Mouse (Mus musculus) layer of hippocampus, adult 8-10 months (tissue): ENCODE data around the gene Hspa1l. TPM values are rescaled to one million over a fixed set of nuclear protein-coding genes. Genes with fewer than 3 reads are reported as not detected.
"Not testable (repeated sequence)": the region's sequence is repeated elsewhere in the genome, so short reads cannot be mapped to it uniquely, and the experiment has no call there.

Source experiments
- DNase-seq, 2 experiments: peaks; one replicate each; pipeline ENCODE4 v3.0.0; 2022; ENCODE audit warnings: low spot score in 2 of 2
- total RNA-seq, 4 experiments: library from RNA; stranded (reverse); gene quantifications; 2 replicates each; pipeline ENCODE4 v1.2.4; 2022

Hspa1l gene
- total RNA-seq = under 1 TPM; 0.23 to 0.45 (median 0.31) TPM

DNA sequence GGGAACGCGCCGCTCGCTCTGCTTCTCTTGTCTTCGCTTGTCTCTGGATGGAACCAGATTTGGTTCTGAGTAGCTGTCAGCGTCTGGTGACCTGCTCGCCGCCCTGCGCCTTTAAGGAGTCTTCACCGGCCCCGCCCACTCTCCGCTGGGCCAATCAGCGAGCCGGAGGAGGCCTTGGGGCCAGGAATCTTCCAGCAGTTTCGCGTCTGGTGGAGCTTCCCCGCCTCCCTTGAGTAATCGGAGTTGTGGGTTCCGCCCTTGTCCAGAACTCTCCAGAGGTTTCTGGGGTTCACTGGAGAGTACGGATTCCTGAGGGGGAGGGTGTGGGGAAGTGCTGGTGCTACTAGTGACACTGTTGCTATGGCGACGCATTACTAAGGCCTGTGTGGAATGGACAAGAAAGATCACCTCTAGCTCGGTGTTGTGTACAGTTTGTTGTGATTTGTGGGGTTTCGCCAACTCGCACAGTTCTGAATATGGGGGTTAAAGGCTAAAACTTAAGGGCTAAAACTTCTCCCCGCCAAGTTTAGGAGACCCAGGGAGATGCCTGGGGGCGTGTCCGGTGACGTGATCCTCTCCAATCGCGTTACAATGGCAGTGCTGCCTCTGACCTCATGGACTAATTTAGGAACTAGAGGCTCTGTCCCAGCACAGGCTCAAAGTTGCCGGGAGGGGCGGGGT is at the start of gene Hspa1l, which contains the start of gene Hspa1a:
Hspa1l (plus strand) TSS at position 635 of the 681 bp plus-strand sequence.
Hspa1a (minus strand) TSS at position 88 of the 681 bp plus-strand sequence.
- DNase-seq = peak; percentile 79

DNA sequence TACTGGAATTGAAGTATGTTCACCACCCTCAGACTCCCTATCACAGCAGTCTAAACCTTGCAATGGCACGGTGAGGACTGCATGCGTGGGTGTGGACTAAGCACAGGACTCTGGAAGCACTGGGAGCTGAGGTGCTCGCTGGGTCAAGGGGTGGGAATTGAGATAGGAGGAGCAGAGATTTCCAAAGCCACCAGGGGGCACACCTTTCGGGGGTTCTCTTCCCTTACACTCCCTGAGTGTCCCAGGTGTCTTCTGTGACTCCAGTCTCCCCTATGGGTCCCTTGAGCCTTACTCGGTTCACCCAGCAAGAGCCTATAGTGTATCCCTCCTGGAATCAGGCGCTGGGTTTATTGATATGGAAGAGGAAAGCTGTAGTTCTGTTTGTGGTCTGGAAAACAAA is 49.6 kb upstream of the Hspa1l start:
- no peak for DNase-seq

DNA sequence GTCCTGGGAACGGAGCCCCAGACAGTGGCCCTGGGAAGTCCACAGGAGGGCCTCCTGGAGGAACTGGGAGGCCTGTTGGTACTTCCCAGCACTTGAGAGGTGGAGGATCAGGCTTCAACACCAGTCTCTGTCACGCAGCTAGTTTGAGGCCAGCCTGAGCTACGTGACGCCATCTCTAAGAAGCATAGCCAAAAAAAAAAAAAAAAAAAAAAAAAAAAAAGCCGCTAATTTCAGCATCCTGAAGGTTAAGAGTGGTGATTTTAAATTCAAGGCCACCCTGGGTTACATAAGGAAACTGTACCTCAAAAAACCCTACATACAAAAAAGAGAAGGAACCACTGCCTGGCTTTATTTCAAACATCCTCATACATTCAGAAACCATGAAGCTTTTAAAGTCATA is 48.2 kb upstream of the Hspa1l start:
- no peak for DNase-seq

DNA sequence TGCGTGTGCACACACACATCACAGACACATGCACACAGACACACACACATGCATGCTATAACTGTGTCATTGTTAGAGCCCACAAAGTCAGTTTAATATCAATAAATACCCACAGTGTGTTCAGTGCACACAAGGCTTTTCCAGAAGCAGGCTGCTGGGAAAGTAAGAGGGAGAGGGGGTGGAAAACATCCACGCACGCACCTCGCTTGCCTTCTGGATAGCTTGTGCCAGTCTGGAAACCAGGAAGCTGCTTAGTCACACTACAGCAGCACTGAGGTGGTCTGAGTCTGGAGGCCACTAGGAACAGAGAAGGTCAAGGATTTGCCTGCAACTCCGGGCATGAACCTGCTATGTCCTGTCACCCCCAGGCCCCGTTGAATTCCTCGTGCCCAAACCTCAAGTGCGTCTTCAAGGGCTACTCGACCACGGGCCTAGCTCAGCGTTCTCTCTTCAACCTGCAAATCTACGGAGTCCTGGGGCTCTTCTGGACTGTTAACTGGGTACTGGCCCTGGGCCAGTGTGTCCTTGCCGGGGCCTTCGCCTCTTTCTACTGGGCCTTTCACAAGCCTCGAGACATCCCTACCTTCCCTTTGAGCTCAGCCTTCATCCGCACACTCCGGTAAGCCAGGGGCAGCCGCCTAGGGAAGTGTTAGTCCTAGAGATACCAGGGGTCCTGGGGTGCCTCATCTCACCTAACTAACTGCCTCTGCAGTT is 45.0 kb upstream of the Hspa1l start:
- DNase-seq = peak in 1 of 2 experiments; percentile 32

DNA sequence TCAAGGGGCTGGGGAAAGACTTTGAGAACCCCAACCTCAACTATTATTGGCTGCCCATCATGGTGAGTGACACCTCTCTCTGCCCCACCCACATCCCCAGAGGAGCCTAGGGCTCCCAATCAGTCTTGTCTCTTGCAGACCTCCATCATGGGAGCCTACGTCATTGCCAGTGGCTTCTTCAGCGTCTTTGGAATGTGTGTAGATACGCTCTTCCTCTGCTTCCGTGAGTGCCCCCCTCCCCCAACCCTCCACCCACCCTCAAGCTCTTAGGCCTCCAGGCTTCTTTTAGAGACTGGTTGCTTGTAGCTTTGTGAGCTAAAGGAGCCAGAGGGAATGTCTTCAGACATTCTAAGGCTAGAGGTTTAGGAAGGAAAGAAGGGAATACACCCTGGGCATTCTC is 43.7 kb upstream of the Hspa1l start:
- DNase-seq = no peak

DNA sequence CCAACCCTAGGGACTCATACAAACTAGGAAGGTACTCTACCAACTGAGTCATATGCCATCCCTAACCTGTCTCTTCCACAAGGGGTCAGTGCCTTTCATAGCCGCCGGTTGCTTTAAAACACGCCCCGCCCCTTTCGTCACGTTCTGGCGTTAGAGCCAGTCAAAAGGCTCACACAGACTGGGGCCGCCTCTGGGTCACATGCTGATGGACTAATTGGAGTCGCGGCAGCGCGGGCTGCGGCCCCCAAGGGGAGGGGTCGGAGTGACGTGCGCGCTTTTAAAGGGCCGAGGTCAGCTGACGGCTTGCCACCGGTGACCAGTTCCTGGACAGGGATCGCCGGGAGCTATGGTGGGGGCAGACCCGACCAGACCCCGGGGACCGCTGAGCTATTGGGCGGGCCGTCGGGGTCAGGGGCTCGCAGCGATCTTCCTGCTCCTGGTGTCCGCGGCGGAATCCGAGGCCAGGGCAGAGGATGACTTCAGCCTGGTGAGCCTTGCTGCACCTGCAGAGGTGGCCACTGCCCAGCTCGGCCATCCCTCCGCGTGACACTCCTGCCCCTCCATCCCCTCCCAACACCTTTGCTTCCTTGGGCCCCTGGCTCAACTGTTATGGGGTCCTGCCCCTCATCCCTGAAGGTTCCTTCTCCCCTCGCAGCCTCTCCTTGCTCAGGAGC is 41.3 kb upstream of the Hspa1l start, which contains the start of gene Neu1:
Neu1 (plus strand) TSS at position 193 of the 674 bp plus-strand sequence.
- peak; percentile 98 for DNase-seq

DNA sequence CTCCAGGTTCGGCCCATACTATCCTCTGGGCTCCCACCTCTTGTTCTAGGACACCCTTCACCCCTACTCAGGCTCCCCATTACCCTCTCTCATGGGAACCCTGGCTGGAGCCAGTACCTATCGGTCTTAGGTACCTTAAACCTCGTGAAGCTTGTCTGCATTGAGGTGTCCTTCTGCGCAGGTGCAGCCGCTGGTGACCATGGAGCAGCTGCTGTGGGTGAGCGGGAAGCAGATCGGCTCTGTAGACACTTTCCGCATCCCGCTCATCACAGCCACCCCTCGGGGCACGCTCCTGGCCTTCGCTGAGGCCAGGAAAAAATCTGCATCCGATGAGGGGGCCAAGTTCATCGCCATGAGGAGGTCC is 40.8 kb upstream of the Hspa1l start:
- DNase-seq = peak in 1 of 2 experiments; percentile 32

DNA sequence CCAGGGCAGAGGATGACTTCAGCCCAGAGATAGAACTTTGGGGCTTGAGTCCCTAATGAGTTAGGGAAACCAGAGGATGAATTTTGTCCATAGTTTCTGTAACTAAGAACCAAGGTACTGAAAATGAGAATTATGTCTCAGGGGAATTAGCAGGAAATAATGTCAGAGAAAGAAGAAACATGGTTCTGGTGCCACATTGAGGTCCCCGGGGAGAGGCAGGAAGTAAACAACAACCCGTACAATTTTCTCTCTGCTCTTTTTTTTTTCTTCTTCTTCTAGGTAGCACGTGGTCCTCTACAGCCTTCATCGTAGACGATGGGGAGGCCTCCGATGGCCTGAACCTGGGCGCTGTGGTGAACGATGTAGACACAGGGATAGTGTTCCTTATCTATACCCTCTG is 40.2 kb upstream of the Hspa1l start:
- no peak for DNase-seq

DNA sequence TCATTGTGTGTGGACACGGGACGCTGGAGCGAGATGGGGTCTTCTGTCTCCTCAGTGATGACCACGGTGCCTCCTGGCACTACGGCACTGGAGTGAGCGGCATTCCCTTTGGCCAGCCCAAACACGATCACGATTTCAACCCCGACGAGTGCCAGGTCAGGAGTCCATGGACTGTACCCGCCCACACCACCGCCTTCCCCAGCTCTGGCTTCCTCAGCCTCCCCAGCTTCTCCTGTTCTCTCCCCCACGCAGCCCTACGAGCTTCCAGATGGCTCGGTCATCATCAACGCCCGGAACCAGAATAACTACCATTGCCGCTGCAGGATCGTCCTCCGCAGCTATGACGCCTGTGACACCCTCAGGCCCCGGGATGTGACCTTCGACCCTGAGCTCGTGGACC is 38.5 kb upstream of the Hspa1l start:
- no peak for DNase-seq

DNA sequence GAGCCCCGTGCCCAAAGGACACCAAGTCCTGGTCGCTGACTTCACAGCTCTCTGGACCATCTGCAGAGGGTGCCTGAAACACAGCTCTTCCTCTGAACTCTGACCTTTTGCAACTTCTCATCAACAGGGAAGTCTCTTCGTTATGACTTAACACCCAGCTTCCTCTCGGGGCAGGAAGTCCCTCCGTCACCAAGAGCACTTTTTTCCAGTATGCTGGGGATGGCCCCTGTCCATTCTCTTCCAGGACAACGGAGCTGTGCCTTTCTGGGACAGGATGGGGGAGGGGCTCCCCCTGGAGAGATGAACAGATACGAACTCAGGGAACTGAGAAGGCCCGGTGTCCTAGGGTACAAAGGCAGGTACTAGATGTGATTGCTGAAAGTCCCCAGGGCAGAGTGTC is 37.7 kb upstream of the Hspa1l start:
- DNase-seq = no peak

DNA sequence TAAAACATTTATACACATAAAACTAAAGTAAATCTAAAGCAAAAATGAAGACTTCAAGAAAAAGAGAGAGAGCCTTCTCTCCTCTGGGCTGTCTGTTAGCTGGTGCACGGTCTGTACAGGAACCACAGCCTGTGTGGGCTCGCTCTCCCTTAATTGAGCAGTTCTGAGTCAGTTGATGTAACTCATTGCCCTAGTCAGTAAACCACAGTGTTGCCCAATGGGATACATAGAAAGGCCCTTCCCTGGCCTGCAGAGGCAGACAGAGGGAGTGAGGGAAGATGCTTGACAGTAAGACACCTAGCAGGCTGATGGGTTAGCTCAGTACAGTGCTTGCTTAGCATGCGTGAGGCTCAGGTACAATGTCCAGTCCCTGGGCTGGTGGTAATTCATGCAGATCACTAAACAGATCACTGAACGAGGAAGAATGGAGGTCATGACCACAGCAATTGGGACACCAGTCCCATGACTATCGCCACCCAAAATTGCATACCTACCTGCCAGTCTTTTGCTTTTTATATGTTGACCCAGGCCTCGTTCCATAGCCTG is 34.5 kb upstream of the Hspa1l start:
- DNase-seq = no peak

DNA sequence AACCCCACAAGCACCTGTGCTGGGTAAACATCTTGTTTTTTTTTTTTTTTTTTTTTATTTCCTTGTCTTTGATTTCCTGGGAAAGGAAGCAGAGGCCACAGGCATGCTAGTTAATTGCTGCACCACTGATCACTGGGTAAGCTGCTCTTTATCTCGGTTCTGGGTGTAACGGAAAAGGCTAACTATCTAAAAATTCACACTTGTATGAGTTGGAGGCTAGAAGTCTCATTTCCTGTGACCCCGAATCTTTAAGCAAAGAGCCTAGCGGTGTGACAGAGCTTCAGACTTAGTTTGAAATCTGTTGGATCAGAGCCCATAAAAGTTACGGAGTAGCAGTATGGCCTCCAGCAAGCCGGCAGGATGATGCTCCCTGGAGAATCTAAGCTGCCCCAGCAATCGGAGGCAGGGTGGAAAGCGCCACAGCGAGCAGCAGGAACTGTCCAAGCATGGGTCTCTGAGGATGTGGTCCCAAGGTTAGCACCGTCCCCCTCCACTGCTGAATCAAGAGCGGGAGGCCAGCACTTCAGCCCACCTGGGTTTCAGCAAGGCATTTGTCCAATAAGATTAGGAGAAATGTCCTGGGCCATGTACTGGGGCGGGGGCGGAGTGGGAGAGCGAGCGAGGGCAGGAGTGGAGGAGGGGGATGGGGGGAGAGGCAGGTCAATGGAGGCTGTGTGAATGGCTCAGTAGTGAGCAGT is 31.0 kb upstream of the Hspa1l start:
- no peak for DNase-seq

DNA sequence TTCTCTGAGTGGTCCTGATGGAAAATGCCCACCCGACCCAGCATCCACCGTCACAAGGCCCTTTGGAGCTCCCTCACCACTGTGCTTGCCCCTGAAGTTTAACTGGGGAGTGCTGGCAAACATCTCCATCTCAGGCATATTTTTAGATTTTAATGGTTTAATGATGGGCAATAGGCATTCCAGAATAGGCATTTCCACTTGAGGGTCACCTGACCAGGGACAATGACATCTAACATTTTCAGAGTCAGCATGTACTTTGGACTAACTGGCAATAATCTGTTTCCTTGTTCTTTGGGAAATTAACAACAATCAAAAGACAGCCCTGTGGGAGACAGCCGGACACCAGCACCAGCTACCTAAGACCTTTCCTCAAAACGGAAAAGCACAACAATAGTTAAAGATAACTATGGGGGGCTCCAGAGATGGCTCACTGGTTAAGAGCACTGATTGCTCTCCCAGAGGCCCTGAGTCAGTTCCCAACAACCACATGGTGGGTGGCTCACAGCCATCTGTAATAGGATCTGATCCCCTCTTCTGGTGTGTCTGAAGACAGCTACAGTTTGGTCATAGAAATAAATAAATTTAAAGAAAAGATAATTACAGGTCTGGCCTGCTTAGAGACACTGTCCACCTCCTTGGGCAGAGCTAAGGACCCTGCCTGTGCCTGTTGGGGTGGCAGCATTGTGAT is 29.2 kb upstream of the Hspa1l start:
- DNase-seq = no peak

DNA sequence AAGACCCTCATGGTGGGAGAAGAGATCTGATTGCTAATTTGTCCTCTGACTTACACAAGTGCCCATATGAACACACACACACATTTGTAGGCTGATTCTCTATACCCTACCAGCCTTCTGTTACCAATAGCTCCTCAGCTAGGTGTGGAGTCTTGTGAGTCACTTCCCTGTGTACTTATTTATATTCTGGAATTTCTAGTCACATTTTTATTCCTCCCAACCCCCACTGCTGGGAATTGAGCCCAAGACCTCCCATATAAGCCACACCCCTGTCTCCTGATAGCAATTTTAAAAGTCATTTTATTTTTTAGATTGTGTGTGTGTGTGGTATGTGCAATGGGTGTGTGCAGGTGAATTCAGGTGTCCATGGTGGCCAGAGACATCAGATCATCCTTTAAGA is 28.1 kb upstream of the Hspa1l start:
- no peak for DNase-seq

DNA sequence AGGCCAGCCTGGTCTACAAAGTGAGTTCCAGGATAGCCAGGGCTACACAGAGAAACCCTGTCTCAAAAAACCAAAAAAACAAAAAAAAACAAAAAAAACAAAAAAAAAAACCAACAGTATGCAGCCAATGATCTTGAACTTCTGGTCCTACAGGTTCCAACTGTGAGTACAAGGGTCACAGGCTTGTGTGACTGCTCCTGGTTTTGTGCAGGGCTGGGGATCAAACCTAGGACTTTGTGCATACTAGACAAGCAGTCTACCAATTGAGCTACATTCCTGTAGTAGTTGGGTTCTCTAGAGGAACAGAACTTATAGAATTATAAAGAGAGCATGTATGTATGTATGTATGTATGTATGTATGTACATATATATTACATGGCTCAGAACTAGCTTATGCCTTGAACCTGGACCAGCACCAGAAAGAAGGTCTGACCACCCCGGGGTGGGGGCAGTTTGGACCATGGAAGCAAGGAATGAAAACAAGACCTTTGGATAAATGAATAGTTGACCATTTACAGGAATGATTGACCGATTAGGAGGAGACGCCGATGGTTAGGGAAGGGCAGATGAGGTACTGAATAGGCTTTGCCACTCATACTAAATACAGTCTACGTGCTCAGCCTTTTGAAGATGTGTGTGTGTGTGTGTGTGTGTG is 25.9 kb upstream of the Hspa1l start:
- DNase-seq = no peak

DNA sequence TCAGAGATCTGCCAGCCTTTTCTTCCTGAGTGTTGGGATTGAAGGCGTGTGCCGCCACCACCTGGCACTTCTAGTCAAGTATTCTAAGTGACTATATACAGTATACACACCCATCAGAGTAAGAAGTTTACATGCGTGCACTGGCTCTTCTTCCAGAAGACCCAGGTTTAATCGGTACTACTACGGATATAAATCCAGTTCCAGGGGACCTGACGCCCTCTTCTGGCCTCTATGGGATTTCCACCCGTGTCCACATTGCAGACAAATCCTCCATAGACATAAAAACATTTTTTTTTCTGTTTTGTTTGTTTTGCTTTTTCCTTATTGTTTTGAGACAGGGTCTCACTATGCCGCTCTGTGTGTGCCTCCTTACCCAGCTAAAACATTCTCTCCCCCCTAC is 24.9 kb upstream of the Hspa1l start:
- DNase-seq = no peak

DNA sequence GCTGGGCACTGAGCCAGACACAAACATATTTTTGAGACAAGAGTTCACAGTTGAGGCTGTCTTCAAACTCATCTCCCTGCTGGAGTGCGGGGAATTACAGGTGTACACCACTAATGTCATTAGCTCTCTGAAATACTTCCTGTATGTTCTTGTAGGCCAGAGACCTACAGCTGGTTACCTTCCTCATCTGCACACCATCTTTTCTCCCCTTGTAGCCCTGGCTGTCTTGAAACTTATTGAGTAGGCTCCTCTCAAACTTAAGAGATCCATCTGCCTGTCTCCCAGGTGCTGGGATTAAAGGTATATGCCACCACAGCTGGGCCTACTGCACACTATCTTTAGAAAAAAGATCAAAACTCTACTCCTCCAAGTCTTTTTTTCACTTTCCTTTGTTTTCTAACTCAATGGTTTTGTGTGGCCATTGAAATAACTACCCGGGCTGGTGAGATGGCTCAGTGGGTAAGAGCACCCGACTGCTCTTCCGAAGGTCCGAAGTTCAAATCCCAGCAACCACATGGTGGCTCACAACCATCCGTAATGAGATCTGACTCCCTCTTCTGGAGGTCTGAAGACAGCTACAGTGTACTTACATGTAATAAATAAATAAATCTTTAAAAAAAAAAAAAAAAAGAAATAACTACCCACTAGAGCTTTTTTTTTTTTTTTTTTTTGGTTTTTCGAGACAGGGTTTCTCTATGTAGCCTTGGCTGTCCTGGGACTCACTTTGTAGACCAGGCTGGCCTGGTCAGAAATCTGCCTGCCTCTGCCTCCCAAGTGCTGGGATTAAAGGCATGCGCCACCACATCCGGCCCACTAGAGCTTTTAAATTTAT is 23.6 kb upstream of the Hspa1l start:
- not testable (repeated sequence) for DNase-seq

DNA sequence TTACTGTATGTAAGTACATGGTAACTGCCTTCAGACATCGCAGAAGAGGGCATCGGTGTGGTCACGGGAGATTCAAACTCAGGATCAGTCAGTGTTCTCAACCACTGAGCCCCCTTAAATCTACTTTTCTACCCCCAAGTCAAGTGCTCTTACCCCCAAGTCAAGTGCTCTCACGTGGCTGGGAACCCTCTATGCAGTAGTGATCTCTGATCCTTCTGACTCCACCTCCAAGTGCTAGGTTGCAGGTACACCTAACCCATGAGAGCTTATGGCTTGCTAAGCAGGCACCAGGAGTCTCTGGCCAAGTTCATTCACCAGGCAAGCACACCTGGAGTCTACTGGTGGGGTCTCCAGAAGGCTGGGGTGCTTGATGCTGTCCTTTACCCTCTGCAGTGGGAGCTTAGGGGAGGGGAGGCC is 22.9 kb upstream of the Hspa1l start:
- no peak for DNase-seq
